Mouse (Mus musculus): ENCODE measurements around the gene Lpp. TPM values are rescaled to one million over a fixed set of nuclear protein-coding genes. Genes with fewer than 3 reads are reported as not detected.

The Lpp gene
- total RNA-seq, 2 experiments from 2014 or later: 17.7 to 18.0 TPM

DNA sequence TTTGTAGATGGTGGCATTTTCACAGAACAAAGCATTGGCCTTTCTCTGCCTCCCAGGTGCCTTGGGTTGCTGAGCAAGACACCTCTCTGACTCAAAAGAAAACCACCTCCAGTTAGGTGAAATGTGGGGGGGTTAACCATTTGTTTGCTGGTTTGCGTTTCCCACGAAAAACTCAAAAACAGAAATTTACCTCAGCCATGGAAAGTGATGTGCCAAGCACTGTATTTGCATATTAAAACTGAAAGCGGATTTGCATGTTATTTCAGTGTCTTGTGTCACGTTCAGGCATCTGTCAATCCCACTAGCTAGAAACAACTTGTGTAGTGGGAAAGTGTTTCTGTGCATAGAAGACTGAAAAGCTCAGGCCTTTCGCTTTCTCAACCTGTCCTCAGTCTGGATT lies 443.2 kb downstream of the Lpp start:
- Histone ChIP-seq H3K4me3 (no peak overlapping the region), H3K27ac (no peak overlapping the region)
- no peak for TF ChIP-seq CTCF (IDR thresholded peaks at IDR 0.05)
- intact Hi-C loops (cut with DNase I): no loop called here
- DNase-seq: no peak

DNA sequence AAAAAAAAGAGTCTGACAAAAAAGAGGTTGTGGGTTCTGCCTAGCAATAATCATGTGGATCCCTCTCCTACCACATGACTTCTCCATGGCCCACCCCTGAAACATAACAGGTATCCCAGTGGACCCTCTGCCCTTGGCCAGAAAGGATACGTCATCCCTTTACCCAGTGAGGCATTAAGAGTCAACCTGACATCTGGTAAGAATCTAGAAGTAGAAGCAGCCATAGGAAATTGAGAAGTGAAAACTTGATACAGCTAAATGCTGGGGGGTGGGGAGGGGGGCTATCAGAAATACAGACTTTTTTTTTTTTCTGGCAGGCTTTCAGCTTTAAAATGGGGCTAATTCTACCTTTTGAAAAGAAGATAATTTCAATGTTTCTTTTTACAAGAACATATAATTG lies 445.7 kb downstream of the Lpp start:
- Histone ChIP-seq H3K4me3 (no peak overlapping the region), H3K27ac (no peak overlapping the region)
- no peak for DNase-seq
- no peak for TF ChIP-seq CTCF (IDR thresholded peaks at IDR 0.05)
- intact Hi-C loops (cut with DNase I): no loop called here

DNA sequence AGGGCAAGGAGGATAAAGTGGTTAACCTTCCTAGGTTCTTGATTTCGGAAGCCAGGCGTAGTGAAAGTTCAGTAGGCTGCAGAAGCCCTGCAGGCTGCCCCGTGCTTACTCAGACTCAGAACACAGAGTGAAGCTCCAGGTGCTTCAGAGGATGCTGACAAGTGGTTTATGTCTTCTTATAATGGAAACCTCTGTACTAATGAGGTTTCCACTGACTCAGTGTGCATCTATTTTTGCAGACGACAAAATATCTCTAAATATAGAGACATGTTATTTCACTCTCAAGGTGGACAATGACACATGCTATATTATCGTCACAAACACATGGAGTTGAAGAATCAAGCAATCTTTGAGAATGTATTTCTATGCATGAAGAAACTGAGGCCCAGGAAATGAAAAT lies 446.8 kb downstream of the Lpp start:
- no peak for TF ChIP-seq CTCF (IDR thresholded peaks at IDR 0.05)
- Histone ChIP-seq H3K27ac (no peak overlapping the region), H3K4me3 (no peak overlapping the region)
- DNase-seq: no peak
- intact Hi-C loops (cut with DNase I): no loop called here

DNA sequence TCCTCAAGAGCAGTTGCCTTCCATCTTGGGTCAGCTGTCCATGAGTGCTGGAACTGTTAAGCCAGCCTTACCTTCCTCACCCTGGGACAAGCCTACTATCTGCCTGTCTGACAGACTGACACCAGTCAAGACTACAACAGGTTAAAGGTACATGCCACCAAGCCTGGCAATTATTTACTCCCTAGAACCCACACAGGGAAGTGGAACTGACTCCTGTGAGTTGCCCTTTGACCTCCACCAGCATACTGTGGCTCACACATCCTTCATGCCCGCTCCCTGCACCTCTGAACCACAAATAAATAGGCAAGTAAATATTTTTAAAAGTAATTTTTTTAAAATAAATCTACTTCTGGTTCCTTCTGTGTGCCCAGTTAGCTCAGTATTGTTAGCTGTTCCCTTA lies 452.8 kb downstream of the Lpp start:
- intact Hi-C loops (cut with DNase I): no loop called here
- Histone ChIP-seq H3K4me3 (no peak overlapping the region), H3K27ac (no peak overlapping the region)
- TF ChIP-seq CTCF (IDR thresholded peaks at IDR 0.05): no peak
- DNase-seq: no peak

DNA sequence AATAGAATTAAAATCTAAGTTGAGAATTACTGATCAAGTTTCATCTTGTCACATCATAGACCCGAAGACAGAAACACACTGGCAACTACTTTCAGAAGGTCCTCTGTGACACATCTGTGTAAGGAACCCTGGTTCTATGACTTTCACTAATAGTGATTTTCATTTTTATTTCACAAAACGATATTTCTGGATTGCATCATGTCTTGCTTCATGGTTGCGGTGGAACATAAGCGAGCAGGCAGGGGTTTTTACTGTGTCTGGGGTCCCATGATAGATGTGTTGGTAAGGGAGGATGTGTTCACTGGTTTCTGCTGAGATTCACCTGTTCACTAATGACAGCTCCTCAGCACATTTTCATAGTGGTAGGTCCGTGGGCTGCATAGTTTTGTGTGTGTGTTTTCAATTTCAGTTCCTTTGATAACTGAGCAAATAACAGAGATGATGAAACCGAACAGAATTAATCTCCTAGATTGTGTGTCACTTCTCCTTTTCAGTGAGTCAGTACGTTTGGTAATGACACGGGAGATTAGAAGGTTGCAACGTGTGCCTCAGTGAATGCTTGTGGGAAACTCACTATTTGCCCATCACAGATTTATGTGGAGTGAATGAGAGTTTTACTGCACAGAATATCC lies 466.3 kb downstream of the Lpp start:
- Histone ChIP-seq H3K4me3 (no peak overlapping the region), H3K27ac (no peak overlapping the region)
- TF ChIP-seq CTCF (IDR thresholded peaks at IDR 0.05): no peak
- DNase-seq: no peak
- intact Hi-C loops (cut with DNase I): no loop called here

DNA sequence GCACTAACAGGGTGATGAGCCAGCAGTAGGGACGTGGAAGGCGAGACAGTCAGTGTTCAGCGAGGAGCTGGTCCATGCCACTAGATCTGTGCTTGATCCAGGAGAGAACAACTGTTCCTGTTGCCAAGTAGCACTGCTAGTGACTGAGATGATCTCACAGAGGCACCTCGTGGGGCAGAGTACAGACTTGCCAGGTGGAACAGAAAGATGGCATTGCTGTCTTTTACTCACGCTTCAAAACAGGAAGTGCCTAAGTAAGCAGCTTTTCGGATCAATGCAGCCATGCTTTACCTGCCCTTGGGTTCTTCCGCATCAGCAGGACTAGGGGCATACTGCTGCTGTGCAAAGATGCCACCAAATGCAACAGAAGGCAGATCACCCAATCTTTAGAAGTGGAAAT lies 467.1 kb downstream of the Lpp start:
- peak; percentile 20 for DNase-seq
- no peak for TF ChIP-seq CTCF (IDR thresholded peaks at IDR 0.05)
- intact Hi-C loops (cut with DNase I): no loop called here
- Histone ChIP-seq H3K27ac (no peak overlapping the region; the same call in 1 of the 2 replicates), H3K4me3 (no peak overlapping the region)

DNA sequence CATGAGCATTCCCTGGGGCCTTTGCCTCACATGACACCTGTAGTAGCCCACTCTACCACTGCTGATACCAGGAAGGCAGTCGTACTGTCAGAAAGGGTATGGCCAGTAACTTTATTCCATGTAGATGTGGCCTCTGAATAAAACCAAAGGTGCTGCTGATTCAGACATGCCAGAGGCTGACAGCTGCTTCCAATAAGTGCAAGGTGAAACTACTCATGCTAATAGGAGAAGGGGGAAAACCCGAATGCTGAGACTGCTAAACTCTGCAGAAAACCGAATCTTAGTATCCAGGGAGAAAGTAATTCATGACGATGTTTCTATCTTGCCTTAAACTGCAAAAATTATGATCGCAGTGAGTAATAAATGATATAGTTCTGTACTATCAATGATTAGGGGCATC lies 468.1 kb downstream of the Lpp start:
- no peak overlapping the region; the same call in 1 of the 2 replicates for H3K27ac ChIP-seq
- DNase-seq: no peak
- TF ChIP-seq CTCF (IDR thresholded peaks at IDR 0.05): no peak
- no peak overlapping the region for H3K4me3 ChIP-seq
- intact Hi-C loops (cut with DNase I): no loop called here

DNA sequence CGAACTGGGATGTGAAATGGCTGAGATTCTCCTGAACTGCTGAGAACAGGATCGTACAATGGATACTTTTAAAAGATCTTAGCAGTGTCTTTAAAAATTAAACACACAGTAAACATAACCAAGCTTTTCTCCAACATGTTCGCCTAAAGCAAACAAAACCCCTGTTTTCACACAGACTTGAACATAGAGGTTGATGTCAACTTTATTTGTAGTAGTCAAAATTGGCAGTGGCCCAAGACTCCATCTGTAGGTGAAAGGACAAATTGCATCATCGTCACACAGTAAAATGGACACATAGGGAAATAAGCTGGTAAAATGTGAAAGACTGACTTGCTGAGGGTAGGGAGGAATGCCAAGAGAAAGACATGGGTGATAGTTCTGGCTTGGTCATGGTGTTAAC lies 480.9 kb downstream of the Lpp start:
- intact Hi-C loops (cut with DNase I): no loop called here
- H3K4me3 ChIP-seq: no peak overlapping the region
- no peak overlapping the region for H3K27ac ChIP-seq
- peak; percentile 28; the same call in 1 of the 2 replicates for TF ChIP-seq CTCF (IDR thresholded peaks at IDR 0.05)
- no peak for DNase-seq

DNA sequence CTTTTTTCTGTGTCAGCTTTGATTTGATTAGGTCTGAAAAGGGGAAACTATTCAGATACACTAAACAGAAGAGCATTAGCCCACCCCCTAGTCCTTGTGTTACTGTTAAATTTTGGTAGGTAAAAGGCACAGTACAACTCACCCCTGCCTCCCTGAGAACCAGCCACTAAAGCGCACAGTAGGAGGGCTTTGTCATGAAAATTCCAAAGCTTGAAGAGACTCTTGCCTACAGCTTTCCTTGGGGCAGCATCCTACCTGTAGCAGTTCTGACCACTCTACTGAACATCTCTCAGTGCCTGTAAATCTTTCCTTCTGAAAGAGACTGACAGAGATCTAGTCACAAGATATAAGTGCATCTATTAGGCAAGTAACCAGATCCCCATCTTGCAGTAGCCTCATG lies 482.4 kb downstream of the Lpp start:
- intact Hi-C loops (cut with DNase I): no loop called here

DNA sequence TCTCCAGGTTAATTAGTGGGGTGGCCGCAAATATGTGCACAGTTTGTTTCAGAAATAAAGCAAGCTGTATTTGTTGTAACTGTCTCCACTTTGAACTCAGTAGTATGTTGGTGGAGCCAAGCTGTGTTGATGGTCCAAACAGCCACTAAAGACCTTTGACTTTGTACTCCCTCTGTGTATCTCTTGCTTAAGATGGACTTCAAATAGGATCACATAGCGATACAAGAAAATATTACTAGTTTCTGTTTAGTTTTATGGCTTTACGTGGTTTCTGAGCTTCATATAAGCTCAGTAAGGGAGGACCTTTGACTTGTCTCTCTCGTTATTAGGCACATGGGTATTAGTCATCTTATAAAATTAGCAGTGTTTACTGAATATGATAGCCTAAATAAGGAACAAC lies 485.7 kb downstream of the Lpp start:
- TF ChIP-seq CTCF (IDR thresholded peaks at IDR 0.05): no peak
- Histone ChIP-seq H3K4me3 (no peak overlapping the region), H3K27ac (peak overlapping the region; percentile 82)
- intact Hi-C loops (cut with DNase I): no loop called here
- no peak for DNase-seq

More for the DNA sequence above, 482.4 kb downstream of the Lpp start:
- no peak overlapping the region for H3K4me3 ChIP-seq
- no peak for DNase-seq
- TF ChIP-seq CTCF (IDR thresholded peaks at IDR 0.05): no peak
- H3K27ac ChIP-seq: no peak overlapping the region

DNA sequence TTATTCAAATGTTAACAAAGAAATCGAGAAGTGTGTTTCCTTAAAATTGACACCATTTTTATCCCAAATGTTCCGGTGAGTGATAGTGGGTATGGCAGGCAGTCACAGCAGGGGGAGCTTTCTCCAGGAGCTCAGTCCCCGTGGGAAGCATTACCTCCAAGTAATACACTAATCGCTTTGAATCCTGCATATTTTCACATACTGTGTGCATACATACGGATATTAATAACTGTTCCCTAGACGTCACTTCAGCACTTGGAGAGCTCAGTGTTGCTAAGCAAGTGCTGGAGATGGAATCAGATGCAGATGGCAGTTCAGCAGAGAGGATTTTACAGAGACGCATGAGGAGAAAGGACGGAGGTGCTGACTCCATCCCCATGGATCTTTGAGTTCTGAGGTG lies 487.4 kb downstream of the Lpp start:
- no peak for DNase-seq
- H3K4me3 ChIP-seq: no peak overlapping the region
- no peak overlapping the region; the same call in 1 of the 2 replicates for H3K27ac ChIP-seq
- TF ChIP-seq CTCF (IDR thresholded peaks at IDR 0.05): no peak
- intact Hi-C loops (cut with DNase I): no loop called here

DNA sequence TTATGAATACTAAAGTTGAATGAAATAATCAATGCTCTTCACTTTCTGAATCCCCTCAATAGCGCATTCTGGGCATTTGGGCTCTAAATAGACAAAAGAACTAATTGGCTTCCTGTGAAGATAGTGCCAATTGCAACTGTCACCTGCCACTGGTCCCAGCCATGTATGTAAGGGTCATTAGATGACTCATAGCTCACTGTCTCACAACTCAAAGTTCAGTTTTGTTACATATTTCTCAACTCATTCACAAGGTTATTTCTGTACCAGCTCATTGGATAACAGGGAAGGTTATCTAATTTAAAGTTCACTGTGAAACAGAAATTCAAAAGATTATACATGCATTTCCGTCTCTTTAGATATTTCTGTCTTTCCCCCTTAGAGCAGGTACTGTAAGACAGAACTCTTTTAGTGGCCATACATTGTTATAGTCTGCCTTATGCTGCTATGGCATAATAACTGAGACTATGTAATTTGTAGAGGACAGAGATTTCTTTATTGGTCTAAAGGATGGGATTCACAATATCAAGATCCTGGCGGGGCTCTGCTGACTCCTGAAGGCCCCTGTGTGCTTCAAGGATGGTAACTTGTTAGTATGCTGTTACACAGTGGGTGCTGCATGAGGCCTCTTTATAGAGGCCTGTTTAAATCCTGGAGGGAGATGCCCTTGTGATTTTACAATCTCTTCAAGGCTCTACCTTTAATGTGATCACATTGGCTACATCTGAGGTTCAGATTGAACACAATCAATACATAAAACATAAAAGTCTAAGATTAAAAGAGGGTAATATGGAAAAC lies 488.9 kb downstream of the Lpp start:
- TF ChIP-seq CTCF (IDR thresholded peaks at IDR 0.05): no peak
- intact Hi-C loops (cut with DNase I): no loop called here
- no peak for DNase-seq
- Histone ChIP-seq H3K27ac (no peak overlapping the region), H3K4me3 (no peak overlapping the region)

DNA sequence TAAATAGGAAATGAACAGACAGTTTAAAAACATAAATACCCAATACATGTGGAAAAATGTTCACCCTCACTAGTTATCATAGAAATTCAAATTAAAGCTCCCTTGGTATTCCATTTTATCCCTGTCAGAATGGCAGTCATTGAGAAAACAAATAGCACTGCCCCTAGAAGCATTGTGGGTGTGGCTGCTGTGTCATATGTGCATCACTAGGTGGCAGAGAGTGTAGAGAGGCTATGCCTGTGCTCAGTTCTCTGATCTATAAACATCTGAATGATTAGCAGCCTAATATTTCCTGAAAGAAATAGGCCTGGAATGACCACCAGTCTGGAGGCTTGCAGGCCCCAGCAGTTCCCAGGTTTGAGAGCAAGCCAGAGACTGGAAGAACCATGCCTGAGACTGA lies 490.7 kb downstream of the Lpp start:
- no peak for DNase-seq
- Histone ChIP-seq H3K27ac (no peak overlapping the region), H3K4me3 (no peak overlapping the region)
- intact Hi-C loops (cut with DNase I): no loop called here
- peak; percentile 18; the same call in 1 of the 2 replicates for TF ChIP-seq CTCF (IDR thresholded peaks at IDR 0.05)

DNA sequence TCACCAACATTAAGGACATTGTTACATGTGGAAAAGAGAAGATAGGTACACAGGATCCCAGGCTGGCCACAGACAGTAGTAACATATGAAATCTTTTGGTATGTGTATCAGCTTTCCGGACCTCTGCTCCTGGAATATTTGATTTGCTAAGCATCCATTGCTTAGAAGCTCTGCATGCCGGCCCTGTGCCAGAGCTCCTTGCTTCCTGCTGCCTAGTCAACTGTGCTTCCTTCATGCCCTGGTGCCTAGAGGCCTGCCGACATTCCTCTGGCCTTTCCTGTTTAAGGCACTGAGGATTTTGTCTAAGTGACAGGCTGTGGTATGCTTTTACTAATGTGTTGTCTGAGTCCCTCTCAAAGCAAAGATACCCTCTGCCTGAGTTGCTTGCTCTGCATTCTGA lies 493.0 kb downstream of the Lpp start:
- H3K27ac ChIP-seq: peak overlapping the region; percentile 16
- no peak overlapping the region for H3K4me3 ChIP-seq
- DNase-seq: peak; percentile 53
- intact Hi-C loops (cut with DNase I): no loop called here
- TF ChIP-seq CTCF (IDR thresholded peaks at IDR 0.05): no peak
